Mouse (Mus musculus): ENCODE measurements around the gene Krt13. TPM values are rescaled to one million over a fixed set of nuclear protein-coding genes. Genes with fewer than 3 reads are reported as not detected.

Krt13 gene
- not detected for polyA plus RNA-seq (2014; fragmentation: Illumina TruSeq; extraction: RNeasy Lipid Tissue Mini Kit (QIAGEN cat#74804))

DNA sequence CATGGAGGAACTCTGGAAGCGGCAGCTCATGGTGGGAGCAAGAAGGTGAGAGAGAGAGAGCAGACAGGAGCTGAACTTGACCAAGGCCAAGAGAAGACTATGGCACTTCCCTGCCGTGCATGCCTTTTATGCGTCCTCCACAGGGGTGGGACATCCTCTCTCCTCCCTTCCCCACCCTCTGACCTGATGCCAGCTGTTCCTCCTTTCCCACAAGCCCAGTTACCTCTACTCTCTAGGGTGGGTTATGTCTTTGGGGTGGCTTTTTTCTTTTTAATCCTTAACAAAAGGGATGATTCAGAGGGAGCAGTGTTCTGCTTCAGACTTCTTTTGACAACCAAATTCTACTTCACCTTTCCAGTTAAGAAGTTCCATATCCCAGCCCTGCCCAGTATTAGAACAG is at the start of gene Krt13:
TSS of gene Krt13 (minus strand) at position 101 of the 400 bp plus-strand sequence.

DNA sequence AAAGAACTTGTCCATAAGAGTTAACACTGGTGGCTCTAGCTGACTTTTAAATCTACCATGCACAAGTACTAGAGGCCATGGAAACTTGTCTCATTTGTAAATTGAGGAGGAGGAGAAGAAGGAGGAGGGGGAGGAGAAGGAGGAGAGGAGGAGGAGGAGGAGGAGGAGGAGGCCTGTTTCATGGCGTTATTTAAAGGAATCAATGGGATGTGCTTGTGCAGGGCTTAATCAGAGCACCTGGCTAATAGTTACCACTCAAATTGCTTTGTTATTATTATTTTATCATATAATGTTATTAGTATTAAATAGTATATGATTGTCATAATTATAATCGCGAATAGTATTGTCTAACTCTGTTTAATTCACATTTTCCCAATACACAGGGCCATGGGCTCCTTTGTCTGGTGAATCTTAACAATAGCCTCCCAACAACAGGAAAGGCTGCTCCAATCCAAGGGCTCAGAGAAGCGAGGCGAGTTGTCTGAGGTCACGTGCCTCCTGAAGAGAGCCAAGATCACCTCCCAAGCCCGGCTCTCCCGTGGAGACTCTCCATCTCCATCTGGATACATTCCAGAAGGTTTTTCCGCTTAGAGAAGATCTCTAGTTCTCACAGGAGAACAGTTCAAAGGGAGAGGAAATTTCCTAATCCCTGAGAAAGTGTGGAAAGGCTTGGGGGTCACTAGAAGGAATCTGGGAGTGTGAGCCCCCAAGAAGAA is 27.4 kb upstream of the Krt13 start, which contains the start of gene Krt19:
TSS of gene Krt19 (minus strand) at position 51 of the 716 bp plus-strand sequence.

DNA sequence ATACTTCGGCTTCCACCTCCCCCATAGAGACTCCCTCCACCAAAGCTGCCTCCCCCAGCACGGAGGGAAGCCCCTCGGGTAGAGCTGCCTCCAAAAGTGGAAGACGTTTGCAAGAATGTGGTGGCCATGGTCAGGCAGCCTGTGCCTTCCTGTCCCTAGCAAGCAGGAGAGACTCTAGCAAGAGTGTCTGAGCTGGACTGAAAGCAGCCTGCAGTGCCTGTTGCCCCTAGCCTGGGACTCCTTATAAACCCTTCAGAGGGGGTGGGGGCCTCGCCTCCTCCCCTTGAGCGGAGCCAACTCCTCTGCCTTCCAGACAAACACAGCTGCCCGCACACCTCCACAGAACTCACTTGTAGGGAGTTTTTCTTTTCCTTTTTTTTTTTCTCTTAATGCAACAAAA is 14.4 kb upstream of the Krt13 start, which contains the start of gene Krt15:
TSS of gene Krt15 (minus strand) at position 198 of the 400 bp plus-strand sequence.

DNA sequence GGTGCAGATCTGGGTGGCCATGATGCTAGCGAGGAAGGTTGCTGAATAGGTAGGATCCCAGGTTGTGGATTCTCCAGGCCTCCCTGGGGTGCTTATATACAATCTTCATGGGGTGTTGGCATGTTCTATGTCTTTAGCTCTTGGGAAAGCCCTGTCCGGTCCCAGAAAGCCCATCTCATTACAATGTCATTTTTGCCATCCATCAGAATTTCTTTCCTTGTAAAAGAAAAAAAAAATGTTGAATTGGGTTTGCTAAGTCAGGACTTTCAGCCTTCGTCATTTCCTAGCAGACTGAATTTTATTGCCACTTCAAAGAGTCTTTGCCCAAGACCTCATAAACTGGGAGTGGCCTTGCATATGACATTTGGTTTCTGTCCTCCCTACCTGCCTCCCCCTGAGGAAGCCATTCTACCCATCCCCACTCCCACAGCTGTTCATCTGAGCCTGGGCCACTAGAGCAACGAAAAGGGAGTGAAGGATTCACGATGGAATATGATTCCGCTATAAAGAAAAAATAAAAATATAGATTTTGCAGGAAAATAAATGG is 15.7 kb downstream of the Krt13 start, which contains the start of gene Krt36:
TSS of gene Krt36 (minus strand) at position 51 of the 547 bp plus-strand sequence.

DNA sequence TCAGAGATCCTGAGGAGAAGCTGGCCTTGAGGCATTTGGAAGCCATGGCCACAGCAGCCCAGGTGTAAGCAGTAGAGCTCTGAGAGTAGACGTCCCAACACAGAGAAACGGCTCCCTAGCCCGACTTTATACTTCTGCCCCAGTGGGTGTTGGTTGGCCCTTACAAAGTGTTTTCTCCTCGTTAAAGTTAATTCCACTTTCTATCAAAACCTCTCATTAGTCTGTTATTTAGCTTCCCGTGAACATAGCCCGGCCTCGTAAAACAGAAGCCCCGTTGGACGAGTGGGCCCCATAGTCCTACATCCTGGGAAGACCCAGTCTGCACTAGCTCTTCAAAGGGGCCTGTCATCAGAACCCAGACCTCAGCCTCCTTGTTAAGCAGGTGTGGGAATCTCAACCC is 25.2 kb downstream of the Krt13 start, which contains the start of gene Krt35:
TSS of gene Krt35 (minus strand) at position 101 of the 400 bp plus-strand sequence.

DNA sequence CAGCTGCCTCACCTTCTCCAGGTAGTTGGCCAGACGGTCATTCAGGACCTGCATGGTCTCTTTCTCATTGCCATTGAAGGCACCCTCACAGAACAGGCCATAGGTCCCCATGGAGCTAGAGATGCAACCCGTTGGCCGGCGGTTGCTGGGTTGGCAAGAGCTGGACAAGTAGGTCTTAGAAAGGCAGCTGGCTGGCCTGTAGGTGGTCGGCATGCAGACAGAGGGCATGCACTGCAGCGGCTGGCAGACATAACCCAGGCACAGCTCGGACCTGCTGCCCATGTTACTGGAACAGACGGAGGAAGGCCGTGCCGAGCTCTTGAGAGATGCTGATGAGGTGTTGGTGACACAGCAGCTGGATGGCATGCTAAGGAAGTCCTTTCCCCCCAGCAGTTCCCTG is 33.5 kb downstream of the Krt13 start, which contains the start of gene Krt32:
TSS of gene Krt32 (minus strand) at position 366 of the 400 bp plus-strand sequence.

Other genes starting within 250 kb of the Krt13 start
- gene Krtap9-1, start 248.2 kb downstream of the Krt13 start, polyA plus RNA-seq (2014; fragmentation: Illumina TruSeq; extraction: RNeasy Lipid Tissue Mini Kit (QIAGEN cat#74804)) = not detected
- gene Gm11567, start 242.4 kb downstream of the Krt13 start, polyA plus RNA-seq (2014; fragmentation: Illumina TruSeq; extraction: RNeasy Lipid Tissue Mini Kit (QIAGEN cat#74804)) = not detected
- not detected for gene Krtap31-1, start 213.6 kb downstream of the Krt13 start, polyA plus RNA-seq (2014; fragmentation: Illumina TruSeq; extraction: RNeasy Lipid Tissue Mini Kit (QIAGEN cat#74804))
- gene Gm11565, start 206.8 kb downstream of the Krt13 start, polyA plus RNA-seq (2014; fragmentation: Illumina TruSeq; extraction: RNeasy Lipid Tissue Mini Kit (QIAGEN cat#74804)) = not detected
- gene Krtap31-2, start 185.3 kb downstream of the Krt13 start, polyA plus RNA-seq (2014; fragmentation: Illumina TruSeq; extraction: RNeasy Lipid Tissue Mini Kit (QIAGEN cat#74804)) = not detected
- not detected for gene Krtap9-5, start 173.1 kb downstream of the Krt13 start, polyA plus RNA-seq (2014; fragmentation: Illumina TruSeq; extraction: RNeasy Lipid Tissue Mini Kit (QIAGEN cat#74804))
- gene Krtap29-1, start 142.5 kb downstream of the Krt13 start, polyA plus RNA-seq (2014; fragmentation: Illumina TruSeq; extraction: RNeasy Lipid Tissue Mini Kit (QIAGEN cat#74804)) = not detected
- gene Krtap16-1, start 135.0 kb downstream of the Krt13 start, polyA plus RNA-seq (2014; fragmentation: Illumina TruSeq; extraction: RNeasy Lipid Tissue Mini Kit (QIAGEN cat#74804)) = not detected
- not detected for gene Krtap17-1, start 127.6 kb downstream of the Krt13 start, polyA plus RNA-seq (2014; fragmentation: Illumina TruSeq; extraction: RNeasy Lipid Tissue Mini Kit (QIAGEN cat#74804))
- not detected for gene Krt33a, start 105.4 kb downstream of the Krt13 start, polyA plus RNA-seq (2014; fragmentation: Illumina TruSeq; extraction: RNeasy Lipid Tissue Mini Kit (QIAGEN cat#74804))
- gene Krt33b, start 91.7 kb downstream of the Krt13 start, polyA plus RNA-seq (2014; fragmentation: Illumina TruSeq; extraction: RNeasy Lipid Tissue Mini Kit (QIAGEN cat#74804)) = not detected
- gene Krt34, start 80.0 kb downstream of the Krt13 start, polyA plus RNA-seq (2014; fragmentation: Illumina TruSeq; extraction: RNeasy Lipid Tissue Mini Kit (QIAGEN cat#74804)) = not detected
- gene Krt31, start 71.0 kb downstream of the Krt13 start, polyA plus RNA-seq (2014; fragmentation: Illumina TruSeq; extraction: RNeasy Lipid Tissue Mini Kit (QIAGEN cat#74804)) = not detected
- not detected for gene Krt32, start 33.3 kb downstream of the Krt13 start, polyA plus RNA-seq (2014; fragmentation: Illumina TruSeq; extraction: RNeasy Lipid Tissue Mini Kit (QIAGEN cat#74804))
- gene Krt35, start 25.3 kb downstream of the Krt13 start, polyA plus RNA-seq (2014; fragmentation: Illumina TruSeq; extraction: RNeasy Lipid Tissue Mini Kit (QIAGEN cat#74804)) = not detected
- not detected for gene Krt36, start 15.9 kb downstream of the Krt13 start, polyA plus RNA-seq (2014; fragmentation: Illumina TruSeq; extraction: RNeasy Lipid Tissue Mini Kit (QIAGEN cat#74804))
- gene Krt15, start 14.4 kb upstream of the Krt13 start, polyA plus RNA-seq (2014; fragmentation: Illumina TruSeq; extraction: RNeasy Lipid Tissue Mini Kit (QIAGEN cat#74804)) = not detected
- 5.7 TPM for gene Krt19, start 27.1 kb upstream of the Krt13 start, polyA plus RNA-seq (2014; fragmentation: Illumina TruSeq; extraction: RNeasy Lipid Tissue Mini Kit (QIAGEN cat#74804))
- gene Krt9, start 71.7 kb upstream of the Krt13 start, polyA plus RNA-seq (2014; fragmentation: Illumina TruSeq; extraction: RNeasy Lipid Tissue Mini Kit (QIAGEN cat#74804)) = not detected
- gene Krt14, start 86.0 kb upstream of the Krt13 start, polyA plus RNA-seq (2014; fragmentation: Illumina TruSeq; extraction: RNeasy Lipid Tissue Mini Kit (QIAGEN cat#74804)) = not detected
- gene Krt16, start 127.3 kb upstream of the Krt13 start, polyA plus RNA-seq (2014; fragmentation: Illumina TruSeq; extraction: RNeasy Lipid Tissue Mini Kit (QIAGEN cat#74804)) = not detected
- gene Krt17, start 139.5 kb upstream of the Krt13 start, polyA plus RNA-seq (2014; fragmentation: Illumina TruSeq; extraction: RNeasy Lipid Tissue Mini Kit (QIAGEN cat#74804)) = not detected
- gene Krt42, start 148.3 kb upstream of the Krt13 start, polyA plus RNA-seq (2014; fragmentation: Illumina TruSeq; extraction: RNeasy Lipid Tissue Mini Kit (QIAGEN cat#74804)) = not detected
- 1,574 TPM for gene Eif1, start 198.3 kb upstream of the Krt13 start, polyA plus RNA-seq (2014; fragmentation: Illumina TruSeq; extraction: RNeasy Lipid Tissue Mini Kit (QIAGEN cat#74804))
- gene Gast, start 212.8 kb upstream of the Krt13 start, polyA plus RNA-seq (2014; fragmentation: Illumina TruSeq; extraction: RNeasy Lipid Tissue Mini Kit (QIAGEN cat#74804)) = not detected
- 0.48 TPM for gene Hap1, start 234.6 kb upstream of the Krt13 start, polyA plus RNA-seq (2014; fragmentation: Illumina TruSeq; extraction: RNeasy Lipid Tissue Mini Kit (QIAGEN cat#74804))

Measured in ovary, adult 10 weeks (tissue).